Mouse (Mus musculus) liver, embryonic 14.5 days (tissue): ENCODE measurements at regions not wholly inside any gene's neighbourhood (a gene's known extent, or its start where the extent isn't known, plus 50 kb on each side); places are given as distances from the start of the nearest gene placed in this dataset.

Source experiments
- CTCF ChIP-seq: IDR thresholded peaks from 2 replicates; pipeline ENCODE4 v1.5.1; 2016; ENCODE audit warnings: antibody characterized with exemption, low read depth, control low read depth
- EP300 ChIP-seq: IDR thresholded peaks from 2 replicates; pipeline ENCODE4 v1.6.1; 2016; ENCODE audit warnings: antibody characterized with exemption, low read depth

- TF ChIP-seq CTCF (no peak), EP300 (no peak)
Observed at GRCm38 (mm10) chr15:68635633-68636032, 2134.9 kb upstream of the Lrrc6 start.
